Mouse (Mus musculus): ENCODE data around the gene Akap13. TPM values are rescaled to one million over a fixed set of nuclear protein-coding genes. Genes with fewer than 3 reads are reported as not detected.
A peak's percentile ranks its signal among the peaks of the same experiment; 100 is the strongest.

Gene Akap13
- total and polyA plus RNA-seq, 3 experiments, result 11.4 to 32.5 (median 27.7) TPM

GRCm38 (mm10) chr7:75427322-75427721 is 28.0 kb upstream of the Akap13 start:
- no peak overlapping the region for H3K4me3 ChIP-seq (replicated peaks in 1 of 3; ENCODE audit: low read depth in 2 of 3, low read length in 2 of 3, poor library complexity in 1 of 3)
- H3K79me2 ChIP-seq (replicated peaks; ENCODE audit: control insufficient read depth, extremely low read depth, insufficient read depth, poor library complexity, severe bottlenecking), result no peaks in the 10 kb centered on the region
- in situ Hi-C loops (cut with MboI; ENCODE audit: low pct_ligation_motif_present, low pct_unique_long_range_greater_than_20kb, low sequenced_read_pairs), result no loop called here
- no peaks in the 10 kb centered on the region for H3K9me3 ChIP-seq (replicated peaks; ENCODE audit: low read length)
- peaks cover 0 to 15% of the 10 kb centered on the region in 2 experiments; a peak in 2 of 4 replicates for H3K4me1 ChIP-seq (ENCODE audit: control insufficient read depth in 1 of 2, insufficient read depth in 2 of 2)
- no peak overlapping the region for H3K27ac ChIP-seq (ENCODE audit: insufficient read depth, low read depth)
- dilution Hi-C loops (cut with MboI; ENCODE audit: extremely low pct_ligation_motif_present, extremely low pct_unique_long_range_greater_than_20kb, low sequenced_read_pairs), result no loop called here
- H3K27me3 ChIP-seq (replicated peaks), result no peaks in the 10 kb centered on the region
- H3K36me3 ChIP-seq (replicated peaks in 1 of 2; ENCODE audit: control insufficient read depth in 1 of 2, insufficient read depth in 1 of 2, low read length in 1 of 2), result no peaks in the 10 kb centered on the region
- H3K4me2 ChIP-seq (ENCODE audit: insufficient read depth, low read depth, poor library complexity, severe bottlenecking), result no peak overlapping the region
- TF ChIP-seq KAT2A (IDR thresholded peaks at IDR 0.05; ENCODE audit: insufficient replicate concordance, low read length), result no peak
- no peak for TF ChIP-seq SMC3 (IDR thresholded peaks at IDR 0.05; ENCODE audit: low read depth, low read length)
- TF ChIP-seq TBP (conservative IDR thresholded peaks at IDR 0.05; ENCODE audit: low read depth, low read length), result no peak
- no peak for TF ChIP-seq EP300 (IDR thresholded peaks at IDR 0.05; ENCODE audit: low read length)
- TF ChIP-seq E2F4 (IDR thresholded peaks at IDR 0.05; ENCODE audit: insufficient replicate concordance, low read depth, low read length), result no peak
- TF ChIP-seq MAFK (IDR thresholded peaks at IDR 0.05; ENCODE audit: insufficient replicate concordance, low read length), result no peak
- no peak for TF ChIP-seq RAD21 (IDR thresholded peaks at IDR 0.05; ENCODE audit: low read depth, low read length)
- no peak for TF ChIP-seq MAX (IDR thresholded peaks at IDR 0.05; ENCODE audit: low read length)
- no peak for TF ChIP-seq CHD1 (IDR thresholded peaks at IDR 0.05; ENCODE audit: low read depth, low read length)
- no peak for TF ChIP-seq MXI1 (IDR thresholded peaks at IDR 0.05; ENCODE audit: low read depth, low read length)
- TF ChIP-seq JUN (IDR thresholded peaks at IDR 0.05; ENCODE audit: insufficient read depth, low read depth, low read length), result no peak
- TF ChIP-seq CHD2 (IDR thresholded peaks at IDR 0.05; ENCODE audit: low read length), result no peak
- no peak for TF ChIP-seq MAZ (IDR thresholded peaks at IDR 0.05; ENCODE audit: low read depth, low read length)
- no peak for TF ChIP-seq HCFC1 (IDR thresholded peaks at IDR 0.05; ENCODE audit: low read depth, low read length)
- TF ChIP-seq ETS1 (conservative IDR thresholded peaks at IDR 0.05; ENCODE audit: low read depth, low read length), result no peak
- no peak for TF ChIP-seq GABPA (IDR thresholded peaks at IDR 0.05; ENCODE audit: insufficient replicate concordance, low read depth, low read length)
- TF ChIP-seq POLR2AphosphoS2 (IDR thresholded peaks at IDR 0.05; ENCODE audit: low read depth, low read length), result no peak
- no peak for TF ChIP-seq USF2 (conservative IDR thresholded peaks at IDR 0.05; ENCODE audit: low read depth, low read length)
- TF ChIP-seq ZKSCAN1 (IDR thresholded peaks at IDR 0.05; ENCODE audit: borderline replicate concordance, low read depth, low read length), result no peak
- no peak overlapping the region for H3K9ac ChIP-seq (ENCODE audit: insufficient read depth, low read depth)
- no peak for DNase-seq (ENCODE audit: extremely low read depth)

- H3K4me2 ChIP-seq (ENCODE audit: insufficient read depth, low read depth, poor library complexity, severe bottlenecking), result no peak overlapping the region
- peak; percentile 17 for DNase-seq (ENCODE audit: extremely low read depth)
- H3K27ac ChIP-seq (ENCODE audit: insufficient read depth, low read depth), result no peak overlapping the region
- dilution Hi-C loops (cut with MboI; ENCODE audit: extremely low pct_ligation_motif_present, extremely low pct_unique_long_range_greater_than_20kb, low sequenced_read_pairs), result no loop called here
- no peak overlapping the region for H3K4me3 ChIP-seq (replicated peaks in 1 of 3; ENCODE audit: low read depth in 2 of 3, low read length in 2 of 3, poor library complexity in 1 of 3)
- peaks cover 0 to 15% of the 10 kb centered on the region in 2 experiments; a peak in 2 of 4 replicates for H3K4me1 ChIP-seq (ENCODE audit: control insufficient read depth in 1 of 2, insufficient read depth in 2 of 2)
- in situ Hi-C loops (cut with MboI; ENCODE audit: low pct_ligation_motif_present, low pct_unique_long_range_greater_than_20kb, low sequenced_read_pairs), result no loop called here
- TF ChIP-seq MEF2A (IDR thresholded peaks at IDR 0.05; ENCODE audit: borderline replicate concordance, low read depth, low read length) (peak; percentile 63; the same call in 1 of the 2 replicates), PAX5 (IDR thresholded peaks at IDR 0.05; ENCODE audit: low read length) (no peak)
- no peaks in the 10 kb centered on the region for H3K36me3 ChIP-seq (replicated peaks in 1 of 2; ENCODE audit: control insufficient read depth in 1 of 2, insufficient read depth in 1 of 2, low read length in 1 of 2)
- no peaks in the 10 kb centered on the region for H3K79me2 ChIP-seq (replicated peaks; ENCODE audit: control insufficient read depth, extremely low read depth, insufficient read depth, poor library complexity, severe bottlenecking)
- peaks cover 2% of the 10 kb centered on the region for H3K27me3 ChIP-seq (replicated peaks)
- H3K9me3 ChIP-seq (replicated peaks; ENCODE audit: low read length), result no peaks in the 10 kb centered on the region
- H3K9ac ChIP-seq (ENCODE audit: insufficient read depth, low read depth), result no peak overlapping the region
These were observed 26.4 kb upstream of the Akap13 start for GRCm38 (mm10) chr7:75428913-75429312.
